Mouse (Mus musculus) ES-E14 (cell line): ENCODE measurements around the gene Ift88.

Experiments used
- CHD2 ChIP-seq: IDR thresholded peaks from 2 replicates; pipeline ENCODE4 v1.6.1; 2014; ENCODE audit warnings: mild to moderate bottlenecking, low read depth, low read length, inconsistent platforms
- HCFC1 ChIP-seq: IDR thresholded peaks from 2 replicates; pipeline ENCODE4 v1.6.1; 2012; ENCODE audit warnings: low read length, inconsistent platforms, borderline replicate concordance; ENCODE audit not compliant: insufficient read depth
- MAFK ChIP-seq: IDR thresholded peaks from 2 replicates; pipeline ENCODE4 v1.6.1; 2014; ENCODE audit warnings: mild to moderate bottlenecking, low read depth, low read length, inconsistent platforms; ENCODE audit not compliant: insufficient read depth
- ZC3H11A ChIP-seq: IDR thresholded peaks from 2 replicates; pipeline ENCODE4 v1.6.1; 2012; ENCODE audit warnings: low read depth, mild to moderate bottlenecking, inconsistent platforms, low read length, borderline replicate concordance
- ZNF384 ChIP-seq: IDR thresholded peaks from 2 replicates; pipeline ENCODE4 v1.6.1; 2012; ENCODE audit warnings: low read depth, low read length, inconsistent platforms

- TF ChIP-seq CHD2 (no peak), MAFK (no peak), HCFC1 (no peak), ZC3H11A (no peak), ZNF384 (no peak)
These were observed 116.8 kb downstream of the Ift88 start for GRCm38 (mm10) chr14:57540683-57541082.
